Mouse (Mus musculus) heart, embryonic 11.5 days (tissue): ENCODE results near the gene Olfr764-ps1. TPM values are rescaled to one million over a fixed set of nuclear protein-coding genes. Genes with fewer than 3 reads are reported as not detected.
A peak's percentile ranks its signal among the peaks of the same experiment; 100 is the strongest.
"Not testable (repeated sequence)": the region's sequence is repeated elsewhere in the genome, so short reads cannot be mapped to it uniquely, and the experiment has no call there.

Experiments
- ATAC-seq: fragments of 200-750 bp; cut with Nextera tagmentation; replicated peaks from 2 replicates; pipeline ENCODE4 v1.8.0; 2017; ENCODE audit warnings: moderate library complexity; ENCODE audit not compliant: insufficient number of reproducible peaks, low FRiP score, low TSS enrichment
- H3K27ac ChIP-seq: fragments of 300-500 bp; sonication (generic); 2 replicates; pipeline ENCODE4 v1.5.1; 2014; ENCODE audit warnings: mild to moderate bottlenecking, low read depth, low read length
- H3K27me3 ChIP-seq: fragments of 300-500 bp; sonication (generic); 2 replicates; pipeline ENCODE4 v1.6.1; 2014; ENCODE audit warnings: mild to moderate bottlenecking, low read length, mixed read lengths; ENCODE audit not compliant: control insufficient read depth, insufficient read depth
- H3K36me3 ChIP-seq: fragments of 300-500 bp; sonication (generic); 2 replicates; pipeline ENCODE4 v1.6.1; 2014; ENCODE audit warnings: mild to moderate bottlenecking, low read length, moderate library complexity, mixed read lengths; ENCODE audit not compliant: control insufficient read depth, insufficient read depth
- H3K4me1 ChIP-seq: fragments of 300-500 bp; sonication (generic); 2 replicates; pipeline ENCODE4 v1.6.1; 2014; ENCODE audit warnings: low read length; ENCODE audit not compliant: control insufficient read depth, insufficient read depth
- H3K4me2 ChIP-seq: fragments of 300-500 bp; sonication (generic); 2 replicates; pipeline ENCODE4 v1.6.1; 2014; ENCODE audit warnings: mild to moderate bottlenecking, moderate library complexity
- H3K4me3 ChIP-seq: fragments of 300-500 bp; sonication (generic); 2 replicates; pipeline ENCODE4 v1.5.1; 2014; ENCODE audit warnings: low read depth, low read length
- H3K9ac ChIP-seq: fragments of 300-500 bp; sonication (generic); 2 replicates; pipeline ENCODE4 v1.6.1; 2014; ENCODE audit warnings: mild to moderate bottlenecking, low read depth, low read length, moderate library complexity
- H3K9me3 ChIP-seq: fragments of 300-500 bp; sonication (generic); replicated peaks from 2 replicates; pipeline ENCODE4 v1.6.1; 2016; ENCODE audit warnings: low read length; ENCODE audit not compliant: control insufficient read depth
- WGBS: fragments of 180-500 bp; shearing (Covaris S2); extraction: QIAGEN DNeasy Blood & Tissue Kit; methylation state at CpG from one replicate; pipeline ENCODE4 v1.1.7; 2014; ENCODE audit not compliant: insufficient replicate concordance; 5-methylcytosine and 5-hydroxymethylcytosine counted together
- polyA plus RNA-seq: library from polyadenylated mRNA; unstranded; fragments of >200 nt; fragmentation: Nextera tagmentation; extraction: Ambion mirVana; gene quantifications from 2 replicates; pipeline ENCODE4 v1.2.1, GENCODE M21; 2014

Olfr764-ps1 gene
- polyA plus RNA-seq, 1 experiment from 2014 or later = not detected

GRCm38 (mm10) chr10:129010288-129010841 lies 29.3 kb downstream of the Olfr764-ps1 start, which contains the start of gene Olfr763:
Gene Olfr763 (plus strand): TSS chr10:129010791.
- no peak within 1 kb of the TSS for H3K27ac ChIP-seq
- WGBS = 63% methylated on average over 2 of the region's 2 CpGs
- H3K4me1 ChIP-seq = no peaks in the 10 kb centered on the region
- no peak within 1 kb of the TSS for H3K9ac ChIP-seq
- no peak for ATAC-seq
- H3K36me3 ChIP-seq = no peaks in the 10 kb centered on the region
- H3K27me3 ChIP-seq = no peaks in the 10 kb centered on the region
- H3K9me3 ChIP-seq = 0 out of 2 replicates have a peak, but pooled peaks cover 6% of the 10 kb centered on the region
- no peak within 1 kb of the TSS for H3K4me3 ChIP-seq
- no peak within 1 kb of the TSS for H3K4me2 ChIP-seq

GRCm38 (mm10) chr10:129004032-129004920 lies 35.4 kb downstream of the Olfr764-ps1 start:
- H3K27me3 ChIP-seq = no peaks in the 10 kb centered on the region
- H3K9me3 ChIP-seq = 0 out of 2 replicates have a peak, but pooled peaks cover 6% of the 10 kb centered on the region
- ATAC-seq = no peak
- H3K9ac ChIP-seq = no peak overlapping the region
- no peak overlapping the region for H3K27ac ChIP-seq
- no peak overlapping the region for H3K4me2 ChIP-seq
- WGBS = 62% methylated on average over 14 of the region's 14 CpGs
- H3K4me1 ChIP-seq = no peaks in the 10 kb centered on the region
- no peak overlapping the region for H3K4me3 ChIP-seq
- H3K36me3 ChIP-seq = no peaks in the 10 kb centered on the region

- no peaks in the 10 kb centered on the region for H3K27me3 ChIP-seq
- no peaks in the 10 kb centered on the region for H3K9me3 ChIP-seq
- H3K9ac ChIP-seq = no peak overlapping the region
- no peaks in the 10 kb centered on the region for H3K36me3 ChIP-seq
- ATAC-seq = peak; percentile 35; the same call in 1 of the 2 replicates
- WGBS = 70% methylated on average over 4 of the region's 4 CpGs
- no peaks in the 10 kb centered on the region for H3K4me1 ChIP-seq
- no peak overlapping the region for H3K27ac ChIP-seq
- no peak overlapping the region for H3K4me3 ChIP-seq
- no peak overlapping the region for H3K4me2 ChIP-seq
Measured at GRCm38 (mm10) chr10:128996523-128997040, 43.1 kb downstream of the Olfr764-ps1 start.

DNA sequence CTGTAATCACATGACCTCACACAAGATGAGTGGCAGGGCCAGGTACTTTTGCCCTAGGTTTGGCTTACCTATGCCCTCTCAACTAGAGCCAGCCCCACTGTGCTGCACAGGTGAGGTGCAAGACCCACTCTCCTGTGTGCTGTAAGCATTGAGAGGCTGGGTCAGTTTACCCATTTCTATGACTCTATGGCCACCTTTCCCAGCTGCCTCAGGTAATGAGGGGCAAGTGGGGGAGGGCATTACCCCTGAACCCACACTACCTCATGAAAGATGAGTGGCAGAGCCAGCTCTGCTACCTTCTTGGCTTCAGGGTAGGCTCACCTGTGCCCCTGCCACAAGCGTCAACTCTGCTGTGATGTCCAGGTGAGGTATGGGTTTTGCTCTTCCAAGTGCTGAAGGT lies 43.9 kb downstream of the Olfr764-ps1 start:
- ATAC-seq = no peak
- H3K9me3 ChIP-seq = no peaks in the 10 kb centered on the region
- no peak overlapping the region for H3K4me2 ChIP-seq
- H3K27me3 ChIP-seq = no peaks in the 10 kb centered on the region
- no peak overlapping the region for H3K27ac ChIP-seq
- H3K4me1 ChIP-seq = no peaks in the 10 kb centered on the region
- H3K4me3 ChIP-seq = no peak overlapping the region
- 83% methylated on average over 1 of the region's 1 CpGs for WGBS
- H3K36me3 ChIP-seq = no peaks in the 10 kb centered on the region
- H3K9ac ChIP-seq = no peak overlapping the region

- Histone ChIP-seq H3K27ac (no peak overlapping the region), H3K4me3 (no peak overlapping the region), H3K9me3 (no peaks in the 10 kb centered on the region), H3K4me2 (no peak overlapping the region), H3K4me1 (no peaks in the 10 kb centered on the region), H3K27me3 (no peaks in the 10 kb centered on the region), H3K36me3 (no peaks in the 10 kb centered on the region), H3K9ac (no peak overlapping the region)
- no peak for ATAC-seq
Measured at GRCm38 (mm10) chr10:128990994-128991393, 48.7 kb downstream of the Olfr764-ps1 start.

DNA sequence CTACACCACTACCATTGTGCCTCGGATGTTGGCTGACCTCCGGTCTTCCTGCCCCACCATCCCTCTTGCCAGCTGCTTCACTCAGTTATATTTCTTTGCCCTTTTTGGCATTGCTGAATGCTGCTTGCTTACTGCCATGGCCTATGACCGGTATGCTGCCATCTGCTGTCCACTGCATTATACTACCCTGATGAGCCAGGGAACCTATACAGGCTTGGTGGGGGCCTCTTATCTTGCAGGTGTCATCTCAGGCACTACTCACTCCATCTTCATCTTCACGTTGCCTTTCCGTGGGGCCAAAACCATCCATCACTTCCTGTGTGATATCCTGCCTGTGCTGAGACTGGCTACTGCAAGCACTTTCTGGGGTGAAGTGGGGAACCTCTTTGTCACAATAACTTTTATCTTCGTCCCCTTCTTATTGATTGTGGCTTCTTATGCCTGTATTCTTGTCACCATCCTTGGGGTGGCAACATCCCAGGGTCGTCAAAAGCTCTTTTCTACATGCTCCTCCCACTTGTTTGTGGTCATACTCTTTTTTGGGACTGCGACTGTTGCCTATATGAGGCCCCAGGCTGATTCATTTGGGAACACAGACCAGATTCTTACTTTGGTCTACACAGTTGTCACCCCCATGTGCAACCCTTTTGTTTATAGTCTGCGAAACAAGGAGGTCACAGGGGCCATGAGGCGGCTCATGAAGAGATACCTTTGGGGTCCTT lies 49.4 kb downstream of the Olfr764-ps1 start:
- WGBS = 56% methylated on average over 6 of the region's 10 CpGs
- not testable (repeated sequence) for ATAC-seq, H3K9me3 ChIP-seq

GRCm38 (mm10) chr10:128989131-128989530 lies 50.6 kb downstream of the Olfr764-ps1 start, which contains the start of gene Olfr9:
Gene Olfr9 (plus strand): TSS chr10:128989431.
- not testable (repeated sequence) for H3K4me2 ChIP-seq, H3K9me3 ChIP-seq, H3K27me3 ChIP-seq, H3K9ac ChIP-seq, H3K4me3 ChIP-seq, ATAC-seq, H3K4me1 ChIP-seq, H3K36me3 ChIP-seq, H3K27ac ChIP-seq
- WGBS = 41% methylated on average over 1 of the region's 1 CpGs

More for the DNA sequence above, 49.4 kb downstream of the Olfr764-ps1 start:
- not testable (repeated sequence) for H3K9ac ChIP-seq, H3K4me3 ChIP-seq, H3K27ac ChIP-seq, H3K36me3 ChIP-seq, H3K27me3 ChIP-seq, H3K4me1 ChIP-seq, H3K4me2 ChIP-seq
